Mouse (Mus musculus) lung, adult 2 months (tissue): ENCODE results near the gene Defb29.

Experiments used
- CTCF ChIP-seq: fragments of 200-500 bp; IDR thresholded peaks from 2 replicates; pipeline ENCODE4 v1.5.1; 2011; ENCODE audit warnings: mild to moderate bottlenecking, low read length, control low read depth; ENCODE audit not compliant: insufficient read depth
- POLR2A ChIP-seq: fragments of 200-500 bp; IDR thresholded peaks from 2 replicates; pipeline ENCODE4 v1.6.1; 2011; ENCODE audit warnings: low read depth, mild to moderate bottlenecking, control low read depth, low read length, borderline replicate concordance; ENCODE audit errors: extremely low read depth

DNA sequence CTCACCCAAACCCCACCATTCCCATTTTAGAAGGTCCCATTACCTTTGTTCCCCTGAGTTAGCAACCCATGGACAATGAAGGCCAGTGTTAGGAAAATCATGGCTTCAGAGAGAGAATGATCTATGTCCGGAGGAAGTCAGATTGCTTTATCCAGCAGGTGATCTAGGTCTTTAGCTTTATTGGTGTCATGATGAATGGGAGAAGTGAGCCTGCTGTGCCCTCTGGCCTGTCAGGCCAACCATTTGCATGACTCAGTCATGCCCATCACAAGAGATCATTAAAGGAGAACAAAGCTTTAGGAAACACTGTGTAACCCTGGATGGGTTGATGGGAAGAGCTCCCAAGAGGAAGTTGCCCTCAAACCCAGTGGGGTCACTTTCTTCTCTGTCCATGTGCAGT is 28.3 kb downstream of the Defb29 start, which contains the start of gene Defb26:
- TF ChIP-seq CTCF (no peak), POLR2A (no peak)
